8 mouse cellular contexts compared by ENCODE assay signal in the genomic region with DNA sequence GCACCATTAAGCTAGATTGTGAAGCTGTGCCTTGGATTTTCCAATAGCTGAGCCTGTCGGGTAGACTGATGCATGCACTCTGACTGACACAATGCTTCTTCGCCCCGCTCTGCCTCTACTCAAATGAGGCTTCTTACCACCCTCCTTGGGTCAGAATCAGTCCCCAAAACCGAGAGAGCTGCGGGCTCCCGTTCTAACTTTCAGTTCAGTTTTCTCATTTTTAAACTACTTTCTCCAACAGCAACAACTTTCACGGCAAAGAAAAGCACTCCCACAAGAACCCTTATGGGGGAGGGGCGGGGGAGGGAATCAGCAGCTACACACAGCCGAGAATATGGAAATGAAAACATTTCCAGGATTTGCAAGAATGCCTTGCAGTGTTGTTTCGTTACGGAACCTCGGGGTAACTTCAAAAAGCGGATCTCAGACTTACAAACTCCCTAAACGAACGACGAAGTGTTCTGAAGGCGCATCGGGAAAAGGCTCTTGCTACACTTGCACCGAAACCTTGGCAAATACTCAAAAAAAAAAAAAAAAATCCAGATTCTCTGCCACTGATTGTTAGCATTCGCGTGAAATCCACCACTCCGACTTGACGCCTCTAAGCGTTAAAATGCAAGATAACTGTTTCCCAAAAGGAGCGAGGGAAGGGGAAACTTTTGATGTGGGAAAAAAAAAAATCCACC. TPM values are rescaled to one million over a fixed set of nuclear protein-coding genes. Genes with fewer than 3 reads are reported as not detected.
A peak's percentile ranks its signal among the peaks of the same experiment; 100 is the strongest.
DNase-seq lines count a peak whose midpoint lies in the region; ATAC-seq and TF ChIP-seq lines count a peak whose summit lies in the region.

No protein-coding gene starts in this region.

- no peak for ATAC-seq in forebrain, embryonic 12.5 days (ENCODE audit: low FRiP score)
- no peak for ATAC-seq in hindbrain, postnatal 0 days
- no peak for ATAC-seq in liver, embryonic 14.5 days (ENCODE audit: insufficient read depth)
- no peak for ATAC-seq in neural tube, embryonic 11.5 days (ENCODE audit: insufficient read depth, low FRiP score, low TSS enrichment)

- peak overlapping the region; percentile 97 for H3K9ac ChIP-seq in forebrain, embryonic 12.5 days
- peak overlapping the region; percentile 95 for H3K9ac ChIP-seq in hindbrain, postnatal 0 days (replicated peaks; ENCODE audit: low read length)
- peak overlapping the region; percentile 100 for H3K9ac ChIP-seq in liver, embryonic 14.5 days (replicated peaks)
- peak overlapping the region; percentile 99 for H3K9ac ChIP-seq in neural tube, embryonic 11.5 days (ENCODE audit: low read length)

- TF ChIP-seq EP300 in liver, embryonic 14.5 days (IDR thresholded peaks at IDR 0.05; ENCODE audit: low read depth): 0 out of 2 replicates have a peak, but pooled peaks have one; percentile 21

- no peak for DNase-seq in left cerebral cortex, adult 2 months (ENCODE audit: extremely low spot score in 1 of 2, low spot score in 2 of 2)
- no peak for DNase-seq in left cerebral cortex, adult 11 months (ENCODE audit: low spot score)
- DNase-seq in adrenal gland, postnatal 14 days: peak; percentile 62
- peak; percentile 60 for DNase-seq in hindbrain, postnatal 0 days (ENCODE audit: low spot score)
- DNase-seq in liver, embryonic 14.5 days (ENCODE audit: low read depth in 3 of 3, low spot score in 3 of 3): no peak
- peak; percentile 62 for DNase-seq in neural tube, embryonic 11.5 days (ENCODE audit: low spot score)
- no peak for DNase-seq in gastrocnemius, postnatal 25 days

- intact Hi-C loops in left cerebral cortex, adult 2 months (cut with DNase I): loop anchor here (5.0 kb wide), 3 partner anchors 42 to 1157 kb away; a partner anchor contains a TSS

- H3K36me3 ChIP-seq in forebrain, embryonic 12.5 days (replicated peaks): peaks cover 15% of the 10 kb centered on the region
- H3K36me3 ChIP-seq in hindbrain, postnatal 0 days (ENCODE audit: insufficient read depth, low read length): peaks cover 3% of the 10 kb centered on the region; the same call in 1 of the 2 replicates
- peaks cover 35% of the 10 kb centered on the region for H3K36me3 ChIP-seq in liver, embryonic 14.5 days (replicated peaks; ENCODE audit: control insufficient read depth, insufficient read depth, low read depth)
- H3K36me3 ChIP-seq in neural tube, embryonic 11.5 days (ENCODE audit: control insufficient read depth, insufficient read depth, low read length): no peaks in the 10 kb centered on the region

- H3K27me3 ChIP-seq in forebrain, embryonic 12.5 days: no peaks in the 10 kb centered on the region
- no peaks in the 10 kb centered on the region for H3K27me3 ChIP-seq in hindbrain, postnatal 0 days (ENCODE audit: insufficient read depth, low read length)
- H3K27me3 ChIP-seq in liver, embryonic 14.5 days (ENCODE audit: control insufficient read depth, insufficient read depth, low read length): no peaks in the 10 kb centered on the region
- no peaks in the 10 kb centered on the region for H3K27me3 ChIP-seq in neural tube, embryonic 11.5 days (ENCODE audit: control insufficient read depth, insufficient read depth, low read length)

- H3K4me3 ChIP-seq in left cerebral cortex, adult 2 months: peak overlapping the region; percentile 89
- H3K4me3 ChIP-seq in forebrain, embryonic 12.5 days (replicated peaks): peak overlapping the region; percentile 95
- H3K4me3 ChIP-seq in hindbrain, postnatal 0 days (ENCODE audit: low read length): peak overlapping the region; percentile 71
- H3K4me3 ChIP-seq in liver, embryonic 14.5 days (ENCODE audit: insufficient read depth in 1 of 2, low read depth in 2 of 2, low read length in 2 of 2): peak overlapping the region; percentile 96 to 100
- peak overlapping the region; percentile 98 for H3K4me3 ChIP-seq in neural tube, embryonic 11.5 days (ENCODE audit: low read depth, low read length)

- WGBS in forebrain, embryonic 12.5 days: under 1% methylated on average over 25 of the region's 25 CpGs
- under 1% methylated on average over 25 of the region's 25 CpGs for WGBS in hindbrain, postnatal 0 days
- under 1% methylated on average over 25 of the region's 25 CpGs for WGBS in liver, embryonic 14.5 days (ENCODE audit: insufficient replicate concordance)
- under 1% methylated on average over 25 of the region's 25 CpGs for WGBS in neural tube, embryonic 11.5 days

- H3K27ac ChIP-seq in left cerebral cortex, adult 2 months: peak overlapping the region; percentile 89
- peak overlapping the region; percentile 100 for H3K27ac ChIP-seq in forebrain, embryonic 12.5 days
- H3K27ac ChIP-seq in hindbrain, postnatal 0 days: peak overlapping the region; percentile 95; the same call in 1 of the 2 replicates
- H3K27ac ChIP-seq in liver, embryonic 14.5 days: peak overlapping the region; percentile 97
- peak overlapping the region; percentile 98; the same call in 1 of the 2 replicates for H3K27ac ChIP-seq in neural tube, embryonic 11.5 days (ENCODE audit: low read depth, low read length)

- H3K4me2 ChIP-seq in forebrain, embryonic 12.5 days: peak overlapping the region; percentile 73
- peak overlapping the region; percentile 84 for H3K4me2 ChIP-seq in hindbrain, postnatal 0 days (ENCODE audit: low read depth, low read length)
- H3K4me2 ChIP-seq in liver, embryonic 14.5 days (ENCODE audit: low read depth): peak overlapping the region; percentile 96
- peak overlapping the region; percentile 72 for H3K4me2 ChIP-seq in neural tube, embryonic 11.5 days (ENCODE audit: low read depth)

- H3K9me3 ChIP-seq in forebrain, embryonic 12.5 days: no peaks in the 10 kb centered on the region
- H3K9me3 ChIP-seq in hindbrain, postnatal 0 days (ENCODE audit: low read length): no peaks in the 10 kb centered on the region
- H3K9me3 ChIP-seq in liver, embryonic 14.5 days (ENCODE audit: control insufficient read depth, low read length): no peaks in the 10 kb centered on the region
- no peaks in the 10 kb centered on the region for H3K9me3 ChIP-seq in neural tube, embryonic 11.5 days (ENCODE audit: control insufficient read depth, low read length)

- H3K4me1 ChIP-seq in forebrain, embryonic 12.5 days: peaks cover 26% of the 10 kb centered on the region
- H3K4me1 ChIP-seq in hindbrain, postnatal 0 days (ENCODE audit: insufficient read depth, low read length): peaks cover 10% of the 10 kb centered on the region; the same call in 1 of the 2 replicates
- H3K4me1 ChIP-seq in liver, embryonic 14.5 days (replicated peaks; ENCODE audit: control insufficient read depth in 2 of 2, insufficient read depth in 2 of 2, low read length in 1 of 2): peaks cover 41 to 44% of the 10 kb centered on the region in 2 experiments
- peaks cover 7% of the 10 kb centered on the region for H3K4me1 ChIP-seq in neural tube, embryonic 11.5 days (ENCODE audit: control insufficient read depth, insufficient read depth, low read length)

- no peak for TF ChIP-seq CTCF in left cerebral cortex, adult 2 months (IDR thresholded peaks at IDR 0.05)
- no peak for TF ChIP-seq CTCF in hindbrain, postnatal 0 days (IDR thresholded peaks at IDR 0.05; ENCODE audit: low read depth)
- TF ChIP-seq CTCF in liver, embryonic 14.5 days (IDR thresholded peaks at IDR 0.05; ENCODE audit: low read depth): no peak

RNA-seq across cellular contexts. Expression of a gene that starts 1.0 kb away (rescaled TPM):
- total RNA-seq in left cerebral cortex, adult 2 months (2021): 10 to 100 TPM; 48.3 to 51.2 TPM
- total RNA-seq in adrenal gland, postnatal 14 days (2021): 99.4 and 99.5 TPM in 2 replicates
- 419 and 427 TPM in 2 replicates for polyA plus RNA-seq in forebrain, embryonic 12.5 days (2016; fragmentation: Nextera tagmentation; extraction: Ambion mirVana)
- total RNA-seq in hindbrain, postnatal 0 days (2014; rRNA removed): 42.2 and 60.5 TPM in 2 replicates
- 131 and 136 TPM in 2 replicates for polyA plus RNA-seq in hindbrain, postnatal 0 days (2015; fragmentation: Nextera tagmentation; extraction: Ambion mirVana)
- 102 and 167 TPM in 2 replicates for polyA plus RNA-seq in liver, embryonic 14.5 days (2012; rRNA removed)
- 330 and 359 TPM in 2 replicates for polyA plus RNA-seq in liver, embryonic 14.5 days (2014; fragmentation: Nextera tagmentation; extraction: Ambion mirVana)
- 319 and 324 TPM in 2 replicates for polyA plus RNA-seq in neural tube, embryonic 11.5 days (2014; fragmentation: Nextera tagmentation; extraction: Ambion mirVana)
- 10 to 100 TPM; 30.2 to 31.3 TPM for total RNA-seq in gastrocnemius, postnatal 25 days (2021)

RNA-seq across cellular contexts. Expression of a gene that starts 17.5 kb away (rescaled TPM):
- total RNA-seq in left cerebral cortex, adult 2 months (2021): 10 to 100 TPM; 20.7 to 25.9 TPM
- total RNA-seq in adrenal gland, postnatal 14 days (2021): 8.9 and 11.7 TPM in 2 replicates
- 0.24 and 0.56 TPM in 2 replicates for polyA plus RNA-seq in forebrain, embryonic 12.5 days (2016; fragmentation: Nextera tagmentation; extraction: Ambion mirVana)
- 2.7 and 5.6 TPM in 2 replicates for total RNA-seq in hindbrain, postnatal 0 days (2014; rRNA removed)
- polyA plus RNA-seq in hindbrain, postnatal 0 days (2015; fragmentation: Nextera tagmentation; extraction: Ambion mirVana): 1.7 and 1.8 TPM in 2 replicates
- polyA plus RNA-seq in liver, embryonic 14.5 days (2012; rRNA removed): 1.4 and 1.6 TPM in 2 replicates
- 1.9 and 2.2 TPM in 2 replicates for polyA plus RNA-seq in liver, embryonic 14.5 days (2014; fragmentation: Nextera tagmentation; extraction: Ambion mirVana)
- 2.4 and 3.1 TPM in 2 replicates for polyA plus RNA-seq in neural tube, embryonic 11.5 days (2014; fragmentation: Nextera tagmentation; extraction: Ambion mirVana)
- 10 to 100 TPM; 11.3 to 12.3 TPM for total RNA-seq in gastrocnemius, postnatal 25 days (2021)

Comparison
In these comparisons a context has a peak if more than half of its experiments do, and no peak if none do; other contexts are left out.
1. DNase-seq: peak in adrenal gland, postnatal 14 days (single experiment), hindbrain, postnatal 0 days (single experiment) and neural tube, embryonic 11.5 days (single experiment); none in left cerebral cortex, adult 2 months (0 of 2), left cerebral cortex, adult 11 months (single experiment), liver, embryonic 14.5 days (0 of 3) and gastrocnemius, postnatal 25 days (single experiment).
2. Peak in every context shown above with its lines, with median percentiles within 50 percentile points of each other: H3K27ac ChIP-seq, H3K4me3 ChIP-seq, H3K4me2 ChIP-seq and H3K9ac ChIP-seq.